16 mouse cellular contexts compared by ENCODE assay signal in genomic region chr6:72203279-72203678, GRCm38 (mm10). TPM values are rescaled to one million over a fixed set of nuclear protein-coding genes. Genes with fewer than 3 reads are reported as not detected.
"Had no signal": no experiment of that assay in that cellular context is flagged by ENCODE, and none has a peak within 500 bp of the region (broad histone marks: within the 10 kb centered on the region; RNA-seq: fewer than 3 reads in every experiment).

No protein-coding gene starts in this region.

- ATAC-seq: intestine, postnatal 0 days; liver, postnatal 0 days; midbrain, embryonic 15.5 days had no signal

- H3K4me3 ChIP-seq: left cerebral cortex, adult 2 months; limb, embryonic 10.5 days; liver, embryonic 13.5 days; lung, embryonic 15.5 days; megakaryocyte, embryonic 14.5 days; midbrain, embryonic 15.5 days; neural tube, embryonic 12.5 days had no signal

- H3K4me2 ChIP-seq: liver, embryonic 13.5 days; lung, embryonic 15.5 days; midbrain, embryonic 11.5 days; midbrain, embryonic 15.5 days; neural tube, embryonic 12.5 days had no signal

- H3K4me1 ChIP-seq: liver, embryonic 13.5 days had no signal

- H3K36me3 ChIP-seq: liver, embryonic 13.5 days; midbrain, embryonic 15.5 days had no signal

- H3K27ac ChIP-seq: left cerebral cortex, adult 2 months; liver, embryonic 13.5 days; lung, embryonic 15.5 days; macrophage; midbrain, embryonic 15.5 days; neural tube, embryonic 12.5 days; stomach, postnatal 0 days had no signal

- DNase-seq: liver, embryonic 13.5 days; liver, postnatal 0 days; lung, postnatal 14 days; thymus, postnatal 4 days had no signal

- H3K9me3 ChIP-seq: limb, embryonic 10.5 days; liver, embryonic 13.5 days; lung, embryonic 15.5 days; megakaryocyte, embryonic 14.5 days; midbrain, embryonic 15.5 days; neural tube, embryonic 12.5 days had no signal

- H3K9ac ChIP-seq: liver, embryonic 13.5 days; liver, postnatal 0 days; lung, embryonic 15.5 days; midbrain, embryonic 15.5 days; neural tube, embryonic 12.5 days had no signal

- H3K27me3 ChIP-seq: lung, embryonic 15.5 days; midbrain, embryonic 15.5 days; neural tube, embryonic 12.5 days had no signal

RNA-seq across cellular contexts. Expression of gene Atoh8, which starts 32.1 kb away (rescaled TPM):
- total RNA-seq: monocyte, adult 5-6 weeks; neutrophil, adult 5-6 weeks had no signal
- polyA plus RNA-seq: macrophage had no signal
